Mouse (Mus musculus) liver, embryonic 13.5 days (tissue): ENCODE results near the gene Slc25a11. TPM values are rescaled to one million over a fixed set of nuclear protein-coding genes. Genes with fewer than 3 reads are reported as not detected.

Experiments used
- ATAC-seq: fragments of 200-750 bp; cut with Nextera tagmentation; 2 replicates; pipeline ENCODE4 v1.8.0; 2017; ENCODE audit warnings: low read depth, mild to moderate bottlenecking, moderate number of reproducible peaks, moderate library complexity
- DNase-seq: peaks from one replicate; pipeline ENCODE4 v3.0.0; 2022
- H3K27ac ChIP-seq: fragments of 300-500 bp; sonication (generic); 2 replicates; pipeline ENCODE4 v1.5.1; 2015; ENCODE audit warnings: moderate library complexity, mild to moderate bottlenecking, inconsistent platforms
- H3K27me3 ChIP-seq: fragments of 300-500 bp; sonication (generic); 2 replicates; pipeline ENCODE4 v1.6.1; 2015; ENCODE audit warnings: mild to moderate bottlenecking, inconsistent platforms
- H3K36me3 ChIP-seq: fragments of 300-500 bp; sonication (generic); 2 replicates; pipeline ENCODE4 v1.6.1; 2015; ENCODE audit warnings: mild to moderate bottlenecking, inconsistent platforms
- H3K4me1 ChIP-seq: fragments of 300-500 bp; sonication (generic); replicated peaks from 2 replicates; pipeline ENCODE4 v1.6.1; 2015; ENCODE audit warnings: inconsistent platforms
- H3K4me2 ChIP-seq: fragments of 300-500 bp; sonication (generic); 2 replicates; pipeline ENCODE4 v1.6.1; 2015; ENCODE audit warnings: inconsistent platforms, mild to moderate bottlenecking, moderate library complexity
- H3K4me3 ChIP-seq: fragments of 300-500 bp; sonication (generic); replicated peaks from 2 replicates; pipeline ENCODE4 v1.5.1; 2015; ENCODE audit warnings: mild to moderate bottlenecking, inconsistent platforms
- H3K9ac ChIP-seq: fragments of 300-500 bp; sonication (generic); 2 replicates; pipeline ENCODE4 v1.6.1; 2015; ENCODE audit warnings: mild to moderate bottlenecking, inconsistent platforms
- H3K9me3 ChIP-seq: fragments of 300-500 bp; sonication (generic); replicated peaks from 2 replicates; pipeline ENCODE4 v1.6.1; 2016; ENCODE audit warnings: inconsistent platforms
- WGBS: fragments of 180-500 bp; shearing (Covaris S2); methylation state at CpG from one replicate; pipeline ENCODE4 v1.1.7; 2015; ENCODE audit not compliant: insufficient replicate concordance; 5-methylcytosine and 5-hydroxymethylcytosine counted together
- polyA plus RNA-seq: library from polyadenylated mRNA; unstranded; fragments of >200 nt; fragmentation: Nextera tagmentation; extraction: Ambion mirVana; gene quantifications from 2 replicates; pipeline ENCODE4 v1.2.1, GENCODE M21; 2015

Slc25a11 gene
- polyA plus RNA-seq, 1 experiment from 2014 or later = 73.8 TPM

DNA sequence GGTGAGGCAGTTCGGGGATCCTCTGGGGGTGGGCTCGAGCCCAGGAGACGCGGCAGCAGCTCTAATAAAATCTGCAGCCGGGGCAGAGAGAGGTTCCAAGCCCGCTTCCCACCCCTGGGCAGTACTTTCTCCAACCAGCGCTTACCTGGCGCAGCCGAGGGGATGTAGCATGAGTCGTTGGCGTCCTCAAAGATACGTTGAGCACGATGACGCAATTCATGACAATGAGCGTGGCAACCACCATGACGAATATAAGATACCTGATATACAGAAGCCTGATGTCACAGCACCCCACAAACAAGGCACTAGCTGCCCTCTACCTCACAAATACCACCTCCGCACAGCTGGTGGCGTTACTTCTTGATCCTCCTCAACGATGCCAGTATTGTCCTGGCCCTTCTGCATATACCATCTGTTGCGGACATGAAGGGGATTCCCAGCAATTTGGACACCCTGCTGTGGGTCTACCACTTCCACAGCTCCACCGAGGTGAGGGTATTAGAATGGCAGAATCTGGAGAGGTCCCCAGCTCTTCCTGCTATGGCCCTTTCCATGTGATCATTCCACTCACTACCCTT lies 31.7 kb downstream of the Slc25a11 start, which contains the start of gene 4930544D05Rik:
4930544D05Rik (plus strand) TSS at position 333 of the 578 bp plus-strand sequence.
- Histone ChIP-seq H3K4me1 (peaks cover 26% of the 10 kb centered on the region), H3K36me3 (peaks cover 19% of the 10 kb centered on the region), H3K4me3 (peak within 1 kb of the TSS; percentile 59), H3K27ac (0 out of 2 replicates have a peak within 1 kb of the TSS, but pooled peaks have one; percentile 9), H3K4me2 (peak within 1 kb of the TSS; percentile 92), H3K9me3 (no peaks in the 10 kb centered on the region), H3K9ac (peak within 1 kb of the TSS; percentile 65), H3K27me3 (peaks cover 16% of the 10 kb centered on the region; the same call in 1 of the 2 replicates)
- WGBS = 17% methylated on average over 21 of the region's 21 CpGs
- DNase-seq (no peak), ATAC-seq (no peak)

DNA sequence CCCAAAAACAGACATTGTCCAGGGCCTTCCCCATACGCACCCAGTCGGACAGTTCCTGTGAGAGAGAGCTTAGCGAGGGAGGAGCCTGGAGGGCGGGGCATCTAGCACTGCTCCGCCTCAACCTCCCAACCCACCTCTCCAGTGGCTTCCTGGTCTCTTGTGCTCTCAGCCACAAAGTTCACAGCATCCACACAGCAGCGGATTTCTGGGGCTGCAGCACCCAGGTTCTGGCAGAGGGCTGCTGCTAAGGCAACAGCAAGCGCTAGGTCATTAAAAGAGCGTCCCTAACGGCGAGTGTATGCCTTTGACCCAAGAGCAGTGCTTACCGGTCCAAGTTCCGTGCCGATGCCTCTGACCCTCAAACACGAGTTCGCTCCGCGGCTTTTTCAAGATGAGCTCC lies 32.2 kb downstream of the Slc25a11 start:
- Histone ChIP-seq H3K9ac (peak overlapping the region; percentile 65), H3K9me3 (no peaks in the 10 kb centered on the region), H3K4me1 (peaks cover 26% of the 10 kb centered on the region), H3K36me3 (peaks cover 24% of the 10 kb centered on the region), H3K4me2 (peak overlapping the region; percentile 92), H3K4me3 (peak overlapping the region; percentile 59), H3K27me3 (peaks cover 16% of the 10 kb centered on the region; the same call in 1 of the 2 replicates), H3K27ac (0 out of 2 replicates have a peak overlapping the region, but pooled peaks have one; percentile 9)
- ATAC-seq (peak; percentile 83), DNase-seq (peak; percentile 65)
- 1% methylated on average over 17 of the region's 17 CpGs for WGBS

DNA sequence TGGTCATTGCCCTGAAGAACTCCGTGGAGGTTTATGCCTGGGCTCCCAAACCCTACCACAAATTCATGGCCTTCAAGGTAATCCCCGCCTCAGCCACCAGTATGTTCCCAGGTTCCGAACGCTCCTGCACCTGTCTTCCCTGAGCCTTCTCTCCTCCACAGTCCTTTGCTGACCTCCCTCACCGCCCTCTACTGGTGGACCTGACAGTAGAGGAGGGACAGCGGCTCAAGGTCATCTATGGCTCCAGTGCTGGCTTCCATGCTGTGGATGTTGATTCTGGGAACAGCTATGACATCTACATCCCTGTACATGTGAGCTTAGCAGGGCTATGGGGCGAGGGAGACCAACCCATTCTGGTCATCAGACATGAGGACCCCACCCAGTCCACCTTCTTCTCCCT lies 34.8 kb downstream of the Slc25a11 start:
- Histone ChIP-seq H3K9ac (no peak overlapping the region), H3K27ac (no peak overlapping the region), H3K4me1 (peaks cover 34% of the 10 kb centered on the region), H3K4me3 (no peak overlapping the region), H3K36me3 (peaks cover 49% of the 10 kb centered on the region), H3K9me3 (no peaks in the 10 kb centered on the region), H3K27me3 (peaks cover 16% of the 10 kb centered on the region; the same call in 1 of the 2 replicates), H3K4me2 (no peak overlapping the region)
- ATAC-seq (no peak), DNase-seq (no peak)
- WGBS = 66% methylated on average over 7 of the region's 7 CpGs

DNA sequence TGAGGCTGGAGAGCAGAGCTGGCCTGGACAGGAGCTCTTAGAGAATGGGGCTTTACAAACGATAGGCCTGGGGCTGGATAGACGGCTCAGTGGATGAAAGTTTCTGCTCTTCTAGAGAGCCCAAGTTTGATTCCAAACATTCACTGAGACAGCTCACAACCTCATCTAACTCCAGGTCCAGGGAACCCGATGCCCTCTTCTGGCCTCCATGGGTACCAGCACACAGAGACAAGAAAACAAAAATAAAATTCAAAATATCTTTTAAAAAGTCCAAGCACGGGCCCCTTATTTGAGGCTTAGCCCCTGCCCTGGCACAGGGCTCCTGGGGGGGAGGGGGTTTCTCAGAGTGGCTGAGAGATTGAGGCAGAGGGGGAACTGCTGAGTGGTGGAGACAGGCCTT lies 36.5 kb downstream of the Slc25a11 start:
- DNase-seq = no peak
- H3K36me3 ChIP-seq = peaks cover 66% of the 10 kb centered on the region
- WGBS = 76% methylated on average over 4 of the region's 4 CpGs

DNA sequence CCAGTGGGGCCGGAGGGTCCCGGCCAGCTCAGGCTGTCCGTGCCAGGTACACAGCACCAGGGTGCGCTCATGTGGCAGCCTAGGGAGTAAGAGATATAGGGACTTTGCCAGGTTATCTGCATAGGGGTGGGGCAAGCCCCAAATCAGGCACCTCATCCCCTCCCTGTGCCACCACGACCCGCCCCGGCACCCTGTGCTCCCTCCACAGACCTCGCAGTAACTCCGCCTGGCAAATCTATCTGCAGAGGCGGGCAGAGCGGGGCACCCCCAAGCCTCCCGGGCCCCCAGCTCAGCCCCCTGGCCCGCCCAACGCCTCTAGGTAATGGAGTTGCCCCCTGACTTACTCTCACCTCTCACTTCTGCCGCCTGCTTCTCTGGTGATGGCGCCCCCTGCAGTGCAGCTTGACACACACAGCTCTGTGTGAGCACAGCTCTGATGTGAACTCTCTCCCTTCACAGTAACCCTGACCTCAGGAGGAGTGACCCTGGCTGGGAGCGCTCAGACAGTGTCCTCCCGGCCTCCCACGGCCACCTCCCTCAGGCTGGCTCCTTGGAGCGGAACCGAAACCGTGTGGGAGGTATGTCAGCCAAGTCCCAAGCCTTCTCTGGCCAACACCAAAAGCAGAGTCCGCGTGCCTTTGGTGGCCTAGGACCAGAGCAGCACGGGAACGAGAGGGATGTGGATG lies 38.8 kb downstream of the Slc25a11 start:
- H3K27me3 ChIP-seq = no peaks in the 10 kb centered on the region
- H3K4me1 ChIP-seq = peaks cover 16% of the 10 kb centered on the region
- H3K4me2 ChIP-seq = no peak overlapping the region
- H3K36me3 ChIP-seq = peaks cover 85% of the 10 kb centered on the region
- WGBS = 82% methylated on average over 26 of the region's 26 CpGs
- no peaks in the 10 kb centered on the region for H3K9me3 ChIP-seq
- DNase-seq (no peak), ATAC-seq (0 out of 2 replicates have a peak, but pooled peaks have one; percentile 27)
- H3K4me3 ChIP-seq = no peak overlapping the region
- no peak overlapping the region for H3K9ac ChIP-seq
- no peak overlapping the region for H3K27ac ChIP-seq

More for the DNA sequence above, 36.5 kb downstream of the Slc25a11 start:
- Histone ChIP-seq H3K4me1 (peaks cover 32% of the 10 kb centered on the region), H3K9me3 (no peaks in the 10 kb centered on the region), H3K4me3 (no peak overlapping the region), H3K27ac (no peak overlapping the region), H3K4me2 (no peak overlapping the region), H3K9ac (no peak overlapping the region), H3K27me3 (0 out of 2 replicates have a peak, but pooled peaks cover under 1% of the 10 kb centered on the region)
- ATAC-seq = no peak

DNA sequence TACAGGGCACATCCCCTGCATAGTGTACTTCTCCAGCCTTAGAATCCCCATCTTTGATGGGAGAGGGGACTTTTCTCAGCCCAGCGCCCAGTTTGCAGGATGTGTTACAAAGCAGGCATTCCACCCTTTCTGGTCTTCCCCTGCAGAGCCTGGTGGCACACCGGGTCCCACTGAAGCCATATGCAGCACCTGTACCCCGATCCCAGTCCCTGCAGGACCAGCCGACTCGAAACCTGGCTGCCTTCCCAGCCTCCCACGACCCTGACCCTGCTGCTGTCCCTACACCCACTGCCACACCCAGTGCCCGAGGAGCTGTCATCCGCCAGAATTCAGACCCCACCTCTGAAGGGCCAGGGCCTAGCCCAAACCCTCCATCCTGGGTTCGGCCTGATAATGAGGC lies 39.7 kb downstream of the Slc25a11 start:
- Histone ChIP-seq H3K4me3 (no peak overlapping the region), H3K4me1 (peaks cover 9% of the 10 kb centered on the region; the same call in 1 of the 2 replicates), H3K36me3 (peaks cover 85% of the 10 kb centered on the region), H3K4me2 (no peak overlapping the region), H3K9ac (no peak overlapping the region), H3K9me3 (no peaks in the 10 kb centered on the region), H3K27me3 (no peaks in the 10 kb centered on the region), H3K27ac (no peak overlapping the region)
- ATAC-seq = no peak
- 71% methylated on average over 9 of the region's 9 CpGs for WGBS
- DNase-seq = no peak

DNA sequence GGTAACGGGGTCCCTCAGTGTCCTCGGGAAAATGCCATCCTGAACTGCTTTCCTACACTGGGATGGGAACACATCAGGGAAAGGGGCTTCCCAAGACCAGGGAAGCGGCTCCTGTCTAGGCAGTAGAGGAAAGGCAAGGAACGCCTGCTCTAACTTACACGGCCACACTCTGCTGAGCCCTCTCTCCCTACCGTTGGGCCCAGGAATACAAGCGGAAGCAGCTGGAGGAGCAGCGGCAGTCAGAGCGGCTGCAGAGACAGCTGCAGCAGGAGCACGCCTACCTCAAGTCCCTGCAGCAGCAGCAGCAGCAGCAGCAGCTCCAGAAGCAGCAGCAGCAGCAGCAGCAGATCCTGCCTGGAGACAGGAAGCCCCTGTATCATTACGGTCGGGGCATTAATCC lies 40.6 kb downstream of the Slc25a11 start:
- H3K4me3 ChIP-seq = no peak overlapping the region
- 84% methylated on average over 12 of the region's 12 CpGs for WGBS
- no peaks in the 10 kb centered on the region for H3K27me3 ChIP-seq
- H3K9me3 ChIP-seq = no peaks in the 10 kb centered on the region
- ATAC-seq = no peak
- H3K4me2 ChIP-seq = no peak overlapping the region
- peaks cover 84% of the 10 kb centered on the region for H3K36me3 ChIP-seq
- H3K27ac ChIP-seq = no peak overlapping the region
- peaks cover 8% of the 10 kb centered on the region; the same call in 1 of the 2 replicates for H3K4me1 ChIP-seq
- H3K9ac ChIP-seq = no peak overlapping the region
- no peak for DNase-seq

DNA sequence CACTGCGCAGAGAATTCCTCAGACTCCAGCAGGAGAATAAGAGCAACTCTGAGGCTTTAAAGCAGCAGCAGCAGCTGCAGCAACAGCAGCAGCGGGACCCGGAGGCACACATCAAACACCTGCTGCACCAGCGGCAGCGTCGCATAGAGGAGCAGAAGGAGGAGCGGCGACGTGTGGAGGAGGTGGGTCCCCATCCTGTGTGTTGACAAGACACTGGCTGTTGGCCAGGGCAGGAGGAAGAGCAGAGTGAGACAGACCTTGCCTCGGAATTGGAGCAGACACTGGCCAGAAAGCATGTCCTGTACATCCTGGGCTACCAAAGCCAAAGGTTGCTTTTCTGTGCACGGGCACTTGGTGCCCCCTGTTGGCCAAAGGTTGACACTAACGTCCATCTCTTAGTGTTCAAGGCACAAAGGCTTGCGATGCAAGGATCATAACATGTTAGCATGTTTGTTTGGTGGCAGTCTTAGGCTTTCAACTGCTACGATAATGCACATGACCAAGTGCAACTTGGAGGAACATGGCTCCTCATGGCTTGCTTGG lies 42.2 kb downstream of the Slc25a11 start:
- 66% methylated on average over 14 of the region's 14 CpGs for WGBS

DNA sequence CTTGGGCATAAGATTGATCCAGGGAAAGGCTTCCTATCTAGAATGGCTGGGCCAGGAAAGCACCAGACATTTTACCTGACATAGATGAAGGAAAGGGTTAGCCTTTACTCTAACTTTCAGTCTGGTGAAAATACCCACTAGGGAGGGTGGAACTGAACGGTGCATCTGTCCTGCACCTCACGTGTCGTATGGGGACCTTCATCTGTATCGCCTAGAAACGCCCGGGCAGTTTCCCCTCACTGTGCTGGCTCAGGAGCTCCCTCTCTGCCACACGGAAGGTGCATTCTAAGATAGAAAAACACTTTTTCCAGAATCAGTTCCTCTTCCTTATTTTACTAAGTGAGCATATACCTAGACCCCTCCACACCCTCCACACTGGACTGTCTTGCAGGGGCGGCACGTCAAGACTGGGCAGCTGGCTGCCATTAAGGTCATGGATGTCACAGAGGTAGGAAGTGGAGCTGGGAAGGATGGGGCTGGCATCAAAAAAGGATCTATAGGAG lies 48.8 kb downstream of the Slc25a11 start:
- Histone ChIP-seq H3K27me3 (no peaks in the 10 kb centered on the region), H3K4me2 (no peak overlapping the region), H3K4me3 (no peak overlapping the region), H3K9ac (no peak overlapping the region), H3K9me3 (no peaks in the 10 kb centered on the region), H3K27ac (no peak overlapping the region), H3K4me1 (peaks cover 39% of the 10 kb centered on the region), H3K36me3 (peaks cover 47% of the 10 kb centered on the region)
- WGBS = 81% methylated on average over 9 of the region's 9 CpGs
- DNase-seq = no peak
- ATAC-seq = no peak

More for the DNA sequence above, 42.2 kb downstream of the Slc25a11 start:
- no peak overlapping the region for H3K4me2 ChIP-seq
- no peak overlapping the region for H3K27ac ChIP-seq
- H3K4me3 ChIP-seq = no peak overlapping the region
- H3K36me3 ChIP-seq = peaks cover 85% of the 10 kb centered on the region
- DNase-seq = peak; percentile 44
- no peak for ATAC-seq
- peaks cover 8% of the 10 kb centered on the region; the same call in 1 of the 2 replicates for H3K4me1 ChIP-seq
- H3K9me3 ChIP-seq = no peaks in the 10 kb centered on the region
- H3K9ac ChIP-seq = no peak overlapping the region
- no peaks in the 10 kb centered on the region for H3K27me3 ChIP-seq

DNA sequence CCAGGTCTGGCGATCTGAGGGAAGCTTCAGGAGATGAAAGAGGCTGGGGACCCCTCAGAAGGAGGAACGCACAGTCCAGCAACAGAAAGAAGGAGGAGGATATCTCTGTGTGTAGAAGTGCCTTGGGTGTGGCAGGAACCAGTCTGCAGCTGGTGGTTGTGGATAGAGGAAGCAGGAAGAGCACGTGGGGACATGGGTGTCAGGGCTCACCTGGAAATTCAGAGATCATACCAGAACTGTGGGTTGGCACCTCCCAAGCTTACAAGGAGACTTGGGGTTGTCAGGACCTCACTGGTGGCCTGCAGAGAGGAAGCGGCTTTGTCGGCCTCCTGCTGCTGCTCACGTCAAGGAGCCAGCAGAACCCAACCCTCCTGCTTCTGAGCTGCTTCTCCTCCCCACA lies 50.0 kb downstream of the Slc25a11 start:
- 27% methylated on average over 6 of the region's 6 CpGs for WGBS
- Histone ChIP-seq H3K4me3 (no peak overlapping the region), H3K9ac (no peak overlapping the region), H3K36me3 (peaks cover 38% of the 10 kb centered on the region), H3K27me3 (no peaks in the 10 kb centered on the region), H3K27ac (no peak overlapping the region), H3K4me1 (peaks cover 41% of the 10 kb centered on the region), H3K4me2 (no peak overlapping the region), H3K9me3 (no peaks in the 10 kb centered on the region)
- DNase-seq (no peak), ATAC-seq (peak; percentile 57)

DNA sequence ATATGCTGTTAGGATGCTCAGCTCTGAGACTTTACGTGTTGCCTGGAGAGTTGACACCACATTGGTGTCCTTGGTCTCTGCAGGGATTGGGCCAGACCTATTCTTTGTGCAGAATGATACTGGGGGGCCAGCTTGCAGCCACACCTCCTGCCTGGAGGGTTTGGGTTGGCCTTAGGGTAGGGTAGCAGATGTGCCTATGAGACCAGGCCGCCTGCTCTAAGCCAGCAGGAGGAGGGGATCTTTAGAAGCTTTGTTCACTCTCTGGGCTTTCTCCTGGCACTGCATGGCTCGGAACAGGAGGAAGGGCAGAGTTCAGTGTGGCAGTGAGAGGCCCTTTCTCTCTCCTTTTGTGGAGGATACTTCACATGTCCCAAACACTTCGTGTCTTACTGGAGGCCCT lies 51.2 kb downstream of the Slc25a11 start:
- ATAC-seq (no peak), DNase-seq (no peak)
- Histone ChIP-seq H3K4me1 (peaks cover 48% of the 10 kb centered on the region), H3K9ac (no peak overlapping the region), H3K9me3 (no peaks in the 10 kb centered on the region), H3K27me3 (no peaks in the 10 kb centered on the region), H3K27ac (no peak overlapping the region), H3K4me3 (no peak overlapping the region), H3K36me3 (peaks cover 29% of the 10 kb centered on the region), H3K4me2 (no peak overlapping the region)
- 72% methylated on average over 4 of the region's 4 CpGs for WGBS
